Mouse (Mus musculus): ENCODE data around the gene Lax1. TPM values are rescaled to one million over a fixed set of nuclear protein-coding genes. Genes with fewer than 3 reads are reported as not detected.

Lax1 gene
- total RNA-seq, 2 experiments from 2014 or later = 0.82 TPM; not detected in 1

- ATAC-seq (replicated peaks; ENCODE audit: poor library complexity, severe bottlenecking) = no peak
Measured at GRCm38 (mm10) chr1:133650288-133651055, 39.4 kb downstream of the Lax1 start.

GRCm38 (mm10) chr1:133645652-133646051 is 44.3 kb downstream of the Lax1 start:
- ATAC-seq (replicated peaks; ENCODE audit: poor library complexity, severe bottlenecking) = no peak

- ATAC-seq (replicated peaks; ENCODE audit: poor library complexity, severe bottlenecking) = no peak
Measured at GRCm38 (mm10) chr1:133641163-133641562, 48.7 kb downstream of the Lax1 start.

GRCm38 (mm10) chr1:133638517-133638916 is 51.4 kb downstream of the Lax1 start:
- ATAC-seq (replicated peaks; ENCODE audit: poor library complexity, severe bottlenecking) = no peak

- no peak for ATAC-seq (replicated peaks; ENCODE audit: poor library complexity, severe bottlenecking)
Measured at GRCm38 (mm10) chr1:133632168-133632567, 57.7 kb downstream of the Lax1 start.

Other genes starting within 250 kb of the Lax1 start
- gene Snrpe, start 79.8 kb downstream of the Lax1 start, total RNA-seq (2014; fragmentation: Nextera tagmentation) = 594 and 635 TPM in 2 replicates
- gene Snrpe, start 79.8 kb downstream of the Lax1 start, total RNA-seq (2017) = 399 and 577 TPM in 2 replicates
- 15.9 and 23.1 TPM in 2 replicates for gene Zbed6, start 29.2 kb downstream of the Lax1 start, total RNA-seq (2014; fragmentation: Nextera tagmentation)
- gene Zbed6, start 29.2 kb downstream of the Lax1 start, total RNA-seq (2017) = 14.5 and 16.3 TPM in 2 replicates
- gene Gm38394, start 28.8 kb downstream of the Lax1 start, total RNA-seq (2014; fragmentation: Nextera tagmentation) = 9.5 and 14.2 TPM in 2 replicates
- gene Gm38394, start 28.8 kb downstream of the Lax1 start, total RNA-seq (2017) = 6.6 and 9.2 TPM in 2 replicates
- gene Atp2b4, start 110.9 kb upstream of the Lax1 start, total RNA-seq (2014; fragmentation: Nextera tagmentation) = 44.2 and 58.3 TPM in 2 replicates
- gene Atp2b4, start 110.9 kb upstream of the Lax1 start, total RNA-seq (2017) = 27.1 and 32.1 TPM in 2 replicates
- 1.2 TPM in 1 of 2 replicates, not detected in the other for gene Optc, start 217.9 kb upstream of the Lax1 start, total RNA-seq (2014; fragmentation: Nextera tagmentation)
- gene Optc, start 217.9 kb upstream of the Lax1 start, total RNA-seq (2017) = not detected in 2 replicates
- not detected in 2 replicates for gene Prelp, start 231.3 kb upstream of the Lax1 start, total RNA-seq (2014; fragmentation: Nextera tagmentation)
- not detected in 2 replicates for gene Prelp, start 231.3 kb upstream of the Lax1 start, total RNA-seq (2017)

Data from granulocyte monocyte progenitor cell, adult 5-6 weeks (primary cell).